Mouse (Mus musculus) embryonic facial prominence, embryonic 14.5 days (tissue): ENCODE data around the gene Slc12a9. TPM values are rescaled to one million over a fixed set of nuclear protein-coding genes. Genes with fewer than 3 reads are reported as not detected.

Experiments
- ATAC-seq: fragments of 200-750 bp; cut with Nextera tagmentation; 2 replicates; pipeline ENCODE4 v1.8.0; 2017; ENCODE audit warnings: low read depth, moderate number of reproducible peaks, moderate TSS enrichment
- DNase-seq: peaks from one replicate; pipeline ENCODE4 v3.0.0-alpha.2; 2015; ENCODE audit warnings: low spot score
- H3K27ac ChIP-seq: fragments of 300-500 bp; sonication (generic); replicated peaks from 2 replicates; pipeline ENCODE4 v1.5.1; 2014; ENCODE audit warnings: low read depth, mild to moderate bottlenecking, low read length, moderate library complexity
- H3K27me3 ChIP-seq: fragments of 300-500 bp; sonication (generic); replicated peaks from 2 replicates; pipeline ENCODE4 v1.6.1; 2014; ENCODE audit warnings: low read length; ENCODE audit not compliant: control insufficient read depth, insufficient read depth
- H3K36me3 ChIP-seq: fragments of 300-500 bp; sonication (generic); 2 replicates; pipeline ENCODE4 v1.6.1; 2014; ENCODE audit warnings: low read length, mixed read lengths; ENCODE audit not compliant: control insufficient read depth, insufficient read depth
- H3K4me1 ChIP-seq: fragments of 300-500 bp; sonication (generic); 2 replicates; pipeline ENCODE4 v1.6.1; 2014; ENCODE audit warnings: antibody characterized with exemption, low read length; ENCODE audit not compliant: control insufficient read depth, insufficient read depth
- H3K4me2 ChIP-seq: fragments of 300-500 bp; sonication (generic); 2 replicates; pipeline ENCODE4 v1.6.1; 2014; ENCODE audit warnings: low read depth, mild to moderate bottlenecking, low read length, moderate library complexity, mixed read lengths
- H3K4me3 ChIP-seq: fragments of 300-500 bp; sonication (generic); 2 replicates; pipeline ENCODE4 v1.5.1; 2014; ENCODE audit warnings: low read depth, mild to moderate bottlenecking, low read length
- H3K9ac ChIP-seq: fragments of 300-500 bp; sonication (generic); 2 replicates; pipeline ENCODE4 v1.6.1; 2014; ENCODE audit warnings: low read depth, mild to moderate bottlenecking, low read length, moderate library complexity, mixed read lengths
- H3K9me3 ChIP-seq: fragments of 300-500 bp; sonication (generic); 2 replicates; pipeline ENCODE4 v1.6.1; 2016; ENCODE audit warnings: low read length; ENCODE audit not compliant: control insufficient read depth
- WGBS: fragments of 180-500 bp; shearing (Covaris S2); extraction: QIAGEN DNeasy Blood & Tissue Kit; methylation state at CpG from one replicate; pipeline ENCODE4 v1.1.7; 2014; 5-methylcytosine and 5-hydroxymethylcytosine counted together
- polyA plus RNA-seq: library from polyadenylated mRNA; unstranded; fragments of >200 nt; fragmentation: Nextera tagmentation; extraction: Ambion mirVana; gene quantifications from 2 replicates; pipeline ENCODE4 v1.2.1, GENCODE M21; 2014

Gene Slc12a9
- polyA plus RNA-seq, 1 experiment from 2014 or later = 8.8 TPM

DNA sequence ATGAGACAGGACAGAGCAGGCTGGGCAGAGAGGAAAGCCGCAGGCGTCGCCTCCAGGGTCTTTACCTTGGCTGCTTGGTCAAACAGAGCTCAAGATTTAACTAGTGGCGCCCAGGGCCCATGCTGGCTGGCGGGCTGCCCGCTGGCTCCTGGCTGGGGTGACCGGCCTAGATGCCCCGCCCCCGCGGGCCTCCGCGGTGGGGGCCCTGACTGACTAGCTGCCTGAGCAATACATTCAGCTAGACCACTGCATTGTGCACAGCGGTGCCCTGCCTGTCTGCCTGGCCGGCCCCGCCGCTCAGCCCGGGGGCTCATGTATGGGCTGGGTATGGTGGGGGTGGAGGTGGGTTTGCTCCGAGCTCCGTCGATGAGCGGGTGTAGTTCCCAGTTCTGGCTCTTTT lies 32.1 kb downstream of the Slc12a9 start:
- no peak overlapping the region for H3K4me2 ChIP-seq
- DNase-seq (no peak), ATAC-seq (no peak)
- H3K4me3 ChIP-seq = no peak overlapping the region
- H3K9ac ChIP-seq = no peak overlapping the region
- no peak overlapping the region for H3K27ac ChIP-seq
- H3K9me3 ChIP-seq = no peaks in the 10 kb centered on the region
- 83% methylated on average over 21 of the region's 21 CpGs for WGBS
- H3K27me3 ChIP-seq = no peaks in the 10 kb centered on the region
- peaks cover 18% of the 10 kb centered on the region for H3K4me1 ChIP-seq
- H3K36me3 ChIP-seq = peaks cover 88% of the 10 kb centered on the region

GRCm38 (mm10) chr5:137299240-137299639 lies 34.2 kb downstream of the Slc12a9 start:
- Histone ChIP-seq H3K27me3 (no peaks in the 10 kb centered on the region), H3K27ac (no peak overlapping the region), H3K4me3 (no peak overlapping the region), H3K36me3 (peaks cover 93% of the 10 kb centered on the region), H3K4me1 (peaks cover 4% of the 10 kb centered on the region; the same call in 1 of the 2 replicates), H3K4me2 (no peak overlapping the region), H3K9ac (no peak overlapping the region), H3K9me3 (no peaks in the 10 kb centered on the region)
- ATAC-seq (no peak), DNase-seq (no peak)
- 89% methylated on average over 7 of the region's 7 CpGs for WGBS

DNA sequence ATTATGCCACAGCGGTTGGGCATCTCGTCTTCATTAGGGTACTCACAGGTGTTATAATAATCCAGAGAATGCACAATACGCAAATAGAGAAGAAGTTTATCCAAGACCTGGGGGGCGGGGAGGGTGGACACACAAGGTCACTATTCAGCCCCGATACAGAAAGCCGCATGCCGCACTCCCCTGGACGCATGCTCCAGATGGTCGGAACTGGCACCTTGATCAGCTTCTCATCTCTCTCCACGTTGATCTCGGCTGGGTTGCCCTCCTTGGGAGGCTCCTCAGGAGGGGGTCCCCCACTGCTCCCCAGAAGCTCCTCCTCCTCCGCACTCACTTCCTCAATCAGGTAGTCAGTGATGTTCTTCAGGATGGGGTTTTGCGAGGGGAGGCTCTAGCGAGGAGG lies 36.3 kb downstream of the Slc12a9 start:
- Histone ChIP-seq H3K4me2 (no peak overlapping the region), H3K9ac (no peak overlapping the region), H3K9me3 (no peaks in the 10 kb centered on the region), H3K4me3 (no peak overlapping the region), H3K27ac (no peak overlapping the region), H3K27me3 (peaks cover 6% of the 10 kb centered on the region), H3K36me3 (peaks cover 72% of the 10 kb centered on the region), H3K4me1 (peaks cover 9% of the 10 kb centered on the region)
- ATAC-seq = no peak
- no peak for DNase-seq
- 91% methylated on average over 14 of the region's 14 CpGs for WGBS

- peaks cover 9% of the 10 kb centered on the region for H3K4me1 ChIP-seq
- no peak overlapping the region for H3K9ac ChIP-seq
- H3K27me3 ChIP-seq = peaks cover 19% of the 10 kb centered on the region
- WGBS = 87% methylated on average over 15 of the region's 15 CpGs
- no peak for DNase-seq
- H3K4me2 ChIP-seq = peak overlapping the region; percentile 100; the same call in 1 of the 2 replicates
- H3K9me3 ChIP-seq = no peaks in the 10 kb centered on the region
- H3K27ac ChIP-seq = no peak overlapping the region
- peaks cover 58% of the 10 kb centered on the region for H3K36me3 ChIP-seq
- no peak for ATAC-seq
- H3K4me3 ChIP-seq = no peak overlapping the region
These were observed 37.7 kb downstream of the Slc12a9 start for GRCm38 (mm10) chr5:137295712-137296111.

GRCm38 (mm10) chr5:137295296-137295695 lies 38.1 kb downstream of the Slc12a9 start:
- peaks cover 54% of the 10 kb centered on the region for H3K36me3 ChIP-seq
- peak overlapping the region; percentile 64; the same call in 1 of the 2 replicates for H3K4me3 ChIP-seq
- peaks cover 9% of the 10 kb centered on the region for H3K4me1 ChIP-seq
- no peak for ATAC-seq
- WGBS = 78% methylated on average over 9 of the region's 9 CpGs
- peak overlapping the region; percentile 83 for H3K9ac ChIP-seq
- H3K27ac ChIP-seq = no peak overlapping the region
- DNase-seq = no peak
- H3K4me2 ChIP-seq = peak overlapping the region; percentile 100
- H3K27me3 ChIP-seq = peaks cover 23% of the 10 kb centered on the region
- no peaks in the 10 kb centered on the region for H3K9me3 ChIP-seq

DNA sequence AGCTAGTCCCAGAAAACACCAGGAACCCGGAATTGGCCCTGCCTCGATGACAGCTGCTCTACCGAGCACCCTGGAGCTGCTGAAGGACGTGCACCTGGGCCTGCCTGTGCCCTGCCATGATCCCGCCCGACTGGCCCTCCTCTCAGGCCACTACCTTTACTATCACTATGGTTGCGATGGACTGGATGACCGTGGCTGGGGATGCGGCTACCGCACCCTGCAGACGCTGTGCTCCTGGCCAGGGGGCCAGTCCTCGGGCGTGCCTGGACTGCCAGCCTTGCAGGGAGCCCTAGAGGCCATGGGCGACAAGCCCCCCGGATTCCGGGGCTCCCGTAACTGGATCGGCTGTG lies 38.7 kb downstream of the Slc12a9 start:
- Histone ChIP-seq H3K4me1 (peaks cover 9% of the 10 kb centered on the region), H3K9me3 (no peaks in the 10 kb centered on the region), H3K9ac (peak overlapping the region; percentile 83), H3K27ac (peak overlapping the region; percentile 89), H3K36me3 (peaks cover 48% of the 10 kb centered on the region), H3K4me3 (peak overlapping the region; percentile 64), H3K4me2 (peak overlapping the region; percentile 100), H3K27me3 (peaks cover 29% of the 10 kb centered on the region)
- WGBS = 6% methylated on average over 8 of the region's 18 CpGs
- no peak for DNase-seq
- no peak; the same call in 1 of the 2 replicates for ATAC-seq

DNA sequence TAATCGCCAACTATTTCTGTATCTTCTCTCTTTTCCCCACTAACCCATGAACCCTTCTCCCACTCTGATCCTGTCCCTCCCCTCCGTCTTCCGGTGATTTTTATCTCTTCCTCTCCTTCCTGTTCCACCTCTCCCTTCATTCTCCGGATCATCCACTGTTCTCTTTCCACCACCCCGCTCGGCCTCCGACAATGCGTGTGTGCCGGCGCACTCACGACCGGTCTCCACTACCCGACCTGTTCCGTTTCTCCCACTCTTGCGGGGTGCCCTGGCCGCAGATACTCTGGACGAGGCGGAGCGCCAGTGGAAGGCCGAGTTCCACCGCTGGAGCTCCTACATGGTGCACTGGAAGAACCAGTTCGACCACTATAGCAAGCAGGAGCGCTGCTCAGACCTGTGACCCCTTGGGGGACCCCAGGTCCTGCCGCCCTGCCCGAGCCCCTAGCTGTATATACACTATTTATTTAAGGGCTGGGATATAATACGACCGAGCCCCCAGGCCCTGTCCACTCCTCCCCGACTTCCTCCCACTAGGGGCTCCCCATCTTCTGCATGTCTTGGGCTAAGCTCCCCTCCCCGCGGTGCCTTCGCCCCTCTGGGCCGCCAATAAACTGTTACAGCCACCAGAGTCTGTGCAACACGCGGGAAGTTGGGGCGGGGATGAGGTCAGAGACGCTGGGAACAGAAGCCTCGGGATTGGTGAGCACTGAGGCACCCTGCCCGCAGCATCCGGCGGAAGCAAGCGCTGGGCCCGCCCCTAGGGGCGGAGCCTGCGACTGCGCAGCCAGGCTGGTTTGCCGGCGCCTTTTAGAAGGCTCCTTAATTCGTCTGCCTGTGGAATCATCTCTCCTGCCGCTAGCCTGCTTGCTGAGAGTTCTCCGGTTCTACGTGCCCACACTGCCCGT lies 39.3 kb downstream of the Slc12a9 start, which contains the start of gene Ufsp1:
Gene Ufsp1, plus strand, starts transcription at position 791 of the 905 bp plus-strand sequence.
- peaks cover 10% of the 10 kb centered on the region for H3K4me1 ChIP-seq
- H3K9ac ChIP-seq = peak within 1 kb of the TSS; percentile 83
- peak; percentile 98 for DNase-seq
- peak within 1 kb of the TSS; percentile 64 for H3K4me3 ChIP-seq
- H3K27ac ChIP-seq = peak within 1 kb of the TSS; percentile 89
- peaks cover 34% of the 10 kb centered on the region for H3K27me3 ChIP-seq
- H3K4me2 ChIP-seq = peak within 1 kb of the TSS; percentile 100
- H3K36me3 ChIP-seq = peaks cover 42% of the 10 kb centered on the region
- peak; percentile 96 for ATAC-seq
- under 1% methylated on average over 51 of the region's 52 CpGs for WGBS
- no peaks in the 10 kb centered on the region for H3K9me3 ChIP-seq

- Histone ChIP-seq H3K4me1 (peaks cover 16% of the 10 kb centered on the region), H3K9ac (peak overlapping the region; percentile 83), H3K9me3 (no peaks in the 10 kb centered on the region), H3K4me2 (peak overlapping the region; percentile 100), H3K36me3 (peaks cover 34% of the 10 kb centered on the region), H3K4me3 (peak overlapping the region; percentile 64), H3K27ac (peak overlapping the region; percentile 89), H3K27me3 (peaks cover 41% of the 10 kb centered on the region)
- DNase-seq = peak; percentile 78
- ATAC-seq = peak; percentile 38
- 3% methylated on average over 9 of the region's 15 CpGs for WGBS
These were observed 40.1 kb downstream of the Slc12a9 start for GRCm38 (mm10) chr5:137293282-137293681.
